Mouse (Mus musculus) CH12.LX (cell line): ENCODE results near the gene Trex2. TPM values are rescaled to one million over a fixed set of nuclear protein-coding genes. Genes with fewer than 3 reads are reported as not detected.

ENCODE experiments used
- DNase-seq: peaks from one replicate; pipeline ENCODE4 v3.0.0-alpha.2; 2013; ENCODE audit errors: extremely low read depth
- H3K27ac ChIP-seq: 2 replicates; pipeline ENCODE4 v1.5.1; 2012; ENCODE audit warnings: low read depth, mild to moderate bottlenecking, control low read depth, moderate library complexity; ENCODE audit not compliant: insufficient read depth
- H3K27me3 ChIP-seq: replicated peaks from 2 replicates; pipeline ENCODE3; 2012; ENCODE audit warnings: inconsistent platforms
- H3K36me3 ChIP-seq, 2 experiments: replicated peaks in 1 of 2; 2 replicates each; pipeline versions ENCODE3 to v1.6.1; 2012; ENCODE audit warnings: inconsistent platforms in 1 of 2, low read length in 1 of 2, mild to moderate bottlenecking in 1 of 2, mixed read lengths in 1 of 2, moderate library complexity in 1 of 2; ENCODE audit not compliant: control insufficient read depth in 1 of 2, insufficient read depth in 1 of 2
- H3K4me1 ChIP-seq, 2 experiments: 2 replicates each; pipeline ENCODE4 v1.6.1; 2012; ENCODE audit warnings: inconsistent platforms in 1 of 2, moderate library complexity in 1 of 2; ENCODE audit not compliant: insufficient read depth in 2 of 2, control insufficient read depth in 1 of 2
- H3K4me2 ChIP-seq: 2 replicates; pipeline ENCODE4 v1.6.1; 2012; ENCODE audit warnings: low read depth, mild to moderate bottlenecking, control low read depth; ENCODE audit not compliant: poor library complexity, insufficient read depth, severe bottlenecking
- H3K4me3 ChIP-seq, 3 experiments: fragments of 150-350 bp in 1 of 3; sonication (generic) in 1 of 3; replicated peaks in 1 of 3; 2 replicates each; pipeline versions ENCODE3 to v1.5.1; 2011 to 2012; ENCODE audit warnings: low read depth in 2 of 3, low read length in 2 of 3, mild to moderate bottlenecking in 2 of 3, moderate library complexity in 2 of 3, control low read depth in 1 of 3, improper control_type of control experiment in 1 of 3, inconsistent platforms in 1 of 3, mixed read lengths in 1 of 3; ENCODE audit not compliant: poor library complexity in 1 of 3
- H3K79me2 ChIP-seq: replicated peaks from 2 replicates; pipeline ENCODE4 v1.6.1; 2012; ENCODE audit warnings: mild to moderate bottlenecking, moderate library complexity; ENCODE audit not compliant: control insufficient read depth, poor library complexity, insufficient read depth, severe bottlenecking; ENCODE audit errors: extremely low read depth
- H3K9ac ChIP-seq: 2 replicates; pipeline ENCODE4 v1.6.1; 2012; ENCODE audit warnings: low read depth, mild to moderate bottlenecking, control low read depth, moderate library complexity; ENCODE audit not compliant: insufficient read depth
- H3K9me3 ChIP-seq: replicated peaks from 2 replicates; pipeline ENCODE3; 2012; ENCODE audit warnings: low read length, inconsistent platforms, mixed read lengths
- CHD1 ChIP-seq: IDR thresholded peaks from 2 replicates; pipeline ENCODE4 v1.6.1; 2012; ENCODE audit warnings: low read depth, low read length, improper control_type of control experiment, inconsistent platforms
- CHD2 ChIP-seq: IDR thresholded peaks from 2 replicates; pipeline ENCODE4 v1.6.1; 2011; ENCODE audit warnings: low read length, improper control_type of control experiment
- ELF1 ChIP-seq: IDR thresholded peaks from 2 replicates; pipeline ENCODE4 v1.6.1; 2014; ENCODE audit warnings: low read depth, mild to moderate bottlenecking, inconsistent platforms, low read length, improper control_type of control experiment
- EP300 ChIP-seq: IDR thresholded peaks from 2 replicates; pipeline ENCODE4 v1.6.1; 2011; ENCODE audit warnings: low read length, improper control_type of control experiment
- GABPA ChIP-seq: IDR thresholded peaks from 2 replicates; pipeline ENCODE4 v1.6.1; 2012; ENCODE audit warnings: low read depth, low read length, improper control_type of control experiment, inconsistent platforms; ENCODE audit not compliant: insufficient replicate concordance
- JUN ChIP-seq: IDR thresholded peaks from 2 replicates; pipeline ENCODE4 v1.6.1; 2011; ENCODE audit warnings: low read depth, mild to moderate bottlenecking, low read length, improper control_type of control experiment, moderate library complexity; ENCODE audit not compliant: insufficient read depth
- JUND ChIP-seq: conservative IDR thresholded peaks from 2 replicates; pipeline ENCODE4 v1.6.1; 2011; ENCODE audit warnings: low read depth, low read length, improper control_type of control experiment
- MAFK ChIP-seq: IDR thresholded peaks from 2 replicates; pipeline ENCODE4 v1.6.1; 2011; ENCODE audit warnings: low read length, improper control_type of control experiment; ENCODE audit not compliant: insufficient replicate concordance
- MAZ ChIP-seq: IDR thresholded peaks from 2 replicates; pipeline ENCODE4 v1.6.1; 2012; ENCODE audit warnings: low read depth, mild to moderate bottlenecking, inconsistent platforms, low read length, improper control_type of control experiment, moderate library complexity
- MEF2A ChIP-seq: IDR thresholded peaks from 2 replicates; pipeline ENCODE4 v1.6.1; 2014; ENCODE audit warnings: low read depth, mild to moderate bottlenecking, inconsistent platforms, low read length, improper control_type of control experiment, borderline replicate concordance
- MXI1 ChIP-seq: IDR thresholded peaks from 2 replicates; pipeline ENCODE4 v1.6.1; 2011; ENCODE audit warnings: mild to moderate bottlenecking, low read depth, low read length, improper control_type of control experiment
- NRF1 ChIP-seq: IDR thresholded peaks from 2 replicates; pipeline ENCODE4 v1.6.1; 2014; ENCODE audit warnings: low read depth, mild to moderate bottlenecking, inconsistent platforms, low read length, improper control_type of control experiment, moderate library complexity
- POLR2AphosphoS2 ChIP-seq: IDR thresholded peaks from 2 replicates; pipeline ENCODE4 v1.6.1; 2011; ENCODE audit warnings: low read depth, low read length, improper control_type of control experiment
- RAD21 ChIP-seq: IDR thresholded peaks from 2 replicates; pipeline ENCODE4 v1.6.1; 2011; ENCODE audit warnings: low read depth, mild to moderate bottlenecking, low read length, improper control_type of control experiment, moderate library complexity
- RCOR1 ChIP-seq: conservative IDR thresholded peaks from 2 replicates; pipeline ENCODE4 v1.6.1; 2012; ENCODE audit warnings: low read depth, mild to moderate bottlenecking, inconsistent platforms, low read length, improper control_type of control experiment
- TBP ChIP-seq: conservative IDR thresholded peaks from 2 replicates; pipeline ENCODE4 v1.6.1; 2011; ENCODE audit warnings: low read depth, low read length, improper control_type of control experiment
- USF1 ChIP-seq: IDR thresholded peaks from 2 replicates; pipeline ENCODE4 v1.6.1; 2014; ENCODE audit warnings: low read depth, mild to moderate bottlenecking, inconsistent platforms, low read length, improper control_type of control experiment
- ZMIZ1 ChIP-seq: IDR thresholded peaks from 2 replicates; pipeline ENCODE4 v1.6.1; 2012; ENCODE audit warnings: low read depth, mild to moderate bottlenecking, inconsistent platforms, low read length, improper control_type of control experiment
- ZNF384 ChIP-seq: IDR thresholded peaks from 2 replicates; pipeline ENCODE4 v1.6.1; 2012; ENCODE audit warnings: low read depth, low read length, improper control_type of control experiment, inconsistent platforms
- dilution Hi-C: fragments of 300-500 bp; cut with MboI; formaldehyde crosslinking; loops from 2 replicates; pipeline ENCODE4 v1.14.3; 2020; ENCODE audit warnings: low sequenced_read_pairs; ENCODE audit not compliant: extremely low pct_unique_long_range_greater_than_20kb, extremely low pct_ligation_motif_present
- in situ Hi-C: fragments of 300-500 bp; cut with MboI; formaldehyde crosslinking; loops from 3 replicates; pipeline ENCODE4 v1.14.3; 2019; ENCODE audit warnings: low sequenced_read_pairs, low pct_ligation_motif_present, low pct_unique_long_range_greater_than_20kb, mixed read lengths
- polyA plus RNA-seq: library from polyadenylated mRNA; unstranded; fragments of >175 nt; gene quantifications from 2 replicates; pipeline ENCODE4 v1.2.1, GENCODE M21; 2012; ENCODE audit warnings: low read depth; ENCODE audit not compliant: insufficient read length
- total RNA-seq, 2 experiments: library from RNA; depleted of rRNA; stranded (reverse); fragments of 300-350 nt in 1 of 2; fragments of >200 nt in 1 of 2; gene quantifications; 2 replicates each; pipeline ENCODE4 v1.2.3; 2012 to 2014

Gene Trex2
- total RNA-seq (2012; rRNA removed) (not detected in 2 replicates), total RNA-seq (2014; rRNA removed) (not detected in 2 replicates), polyA plus RNA-seq (not detected in 2 replicates)

DNA sequence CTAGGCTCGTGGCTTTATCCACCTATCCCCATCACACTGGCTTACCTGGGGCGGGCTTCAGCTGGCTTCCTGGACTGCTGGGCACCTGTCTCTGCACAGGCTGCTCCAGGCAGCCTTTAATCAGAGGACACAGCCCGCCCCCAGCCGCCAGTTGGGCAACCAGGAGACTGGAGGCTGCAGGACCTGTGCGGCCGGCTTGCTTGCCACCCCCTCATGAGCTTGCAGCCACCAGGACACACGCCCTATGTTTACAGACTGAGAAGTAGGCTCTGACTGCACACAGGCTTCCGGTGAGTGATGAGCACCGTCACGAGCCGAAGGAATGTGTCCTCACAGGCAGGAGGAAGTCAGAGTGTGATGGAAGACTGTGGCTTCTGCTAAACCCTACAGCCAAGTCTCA is at the start of gene Trex2:
TSS of gene Trex2 (minus strand) at position 93 of the 400 bp plus-strand sequence.
- no peaks in the 10 kb centered on the region for H3K9me3 ChIP-seq
- in situ Hi-C loops = loop anchor here (25.0 kb wide), 1 partner anchor 423 kb away; no protein-coding TSS in a partner anchor
- no peak for DNase-seq
- no peaks in the 10 kb centered on the region for H3K4me1 ChIP-seq
- H3K9ac ChIP-seq = no peak within 1 kb of the TSS
- H3K36me3 ChIP-seq = peaks cover 5 to 37% of the 10 kb centered on the region in 2 experiments
- H3K4me2 ChIP-seq = no peak within 1 kb of the TSS
- no peak within 1 kb of the TSS for H3K4me3 ChIP-seq
- no peak for TF ChIP-seq POLR2AphosphoS2
- no peak for TF ChIP-seq RAD21
- TF ChIP-seq ELF1 = no peak
- TF ChIP-seq MAZ = no peak
- no peak for TF ChIP-seq CHD1
- no peak for TF ChIP-seq MXI1
- TF ChIP-seq MEF2A = no peak
- TF ChIP-seq MAFK = no peak
- TF ChIP-seq JUND = no peak
- no peak for TF ChIP-seq CHD2
- TF ChIP-seq RCOR1 = no peak
- TF ChIP-seq, all 38 proteins: peak for 0
- dilution Hi-C loops = no loop called here
- Histone ChIP-seq H3K27me3 (no peaks in the 10 kb centered on the region), H3K79me2 (no peaks in the 10 kb centered on the region), H3K27ac (no peak within 1 kb of the TSS)

- Histone ChIP-seq H3K79me2 (no peaks in the 10 kb centered on the region), H3K27ac (no peak overlapping the region), H3K9ac (no peak overlapping the region), H3K4me1 (peaks cover 0 to 4% of the 10 kb centered on the region in 2 experiments; a peak in 2 of 4 replicates), H3K9me3 (no peaks in the 10 kb centered on the region), H3K27me3 (no peaks in the 10 kb centered on the region), H3K36me3 (no peaks in the 10 kb centered on the region), H3K4me3 (no peak overlapping the region), H3K4me2 (no peak overlapping the region)
- in situ Hi-C loops (no loop called here), dilution Hi-C loops (no loop called here)
- DNase-seq = no peak
- TF ChIP-seq ZMIZ1 = no peak
- no peak for TF ChIP-seq USF1
Observed at GRCm38 (mm10) chrX:73484870-73485269, 49.7 kb upstream of the Trex2 start.

GRCm38 (mm10) chrX:73484076-73484475 is 48.9 kb upstream of the Trex2 start:
- TF ChIP-seq EP300 (no peak), GABPA (no peak), JUN (no peak), NRF1 (no peak), TBP (no peak), ZNF384 (no peak), MAFK (no peak)
- no peaks in the 10 kb centered on the region for H3K36me3 ChIP-seq
- H3K79me2 ChIP-seq = no peaks in the 10 kb centered on the region
- dilution Hi-C loops = no loop called here
- H3K27ac ChIP-seq = no peak overlapping the region
- H3K27me3 ChIP-seq = no peaks in the 10 kb centered on the region
- in situ Hi-C loops = no loop called here
- no peak overlapping the region for H3K4me3 ChIP-seq
- H3K9ac ChIP-seq = no peak overlapping the region
- no peak overlapping the region for H3K4me2 ChIP-seq
- H3K9me3 ChIP-seq = no peaks in the 10 kb centered on the region
- H3K4me1 ChIP-seq = peaks cover 0 to 10% of the 10 kb centered on the region in 2 experiments; a peak in 2 of 4 replicates
- no peak for DNase-seq
